Mouse (Mus musculus): Measurements from ENCODE around the gene C87977. TPM values are rescaled to one million over a fixed set of nuclear protein-coding genes. Genes with fewer than 3 reads are reported as not detected.
"Not testable (repeated sequence)": the region's sequence is repeated elsewhere in the genome, so short reads cannot be mapped to it uniquely, and the experiment has no call there.

C87977 gene
- not detected in 2 replicates for total RNA-seq (2017)

DNA sequence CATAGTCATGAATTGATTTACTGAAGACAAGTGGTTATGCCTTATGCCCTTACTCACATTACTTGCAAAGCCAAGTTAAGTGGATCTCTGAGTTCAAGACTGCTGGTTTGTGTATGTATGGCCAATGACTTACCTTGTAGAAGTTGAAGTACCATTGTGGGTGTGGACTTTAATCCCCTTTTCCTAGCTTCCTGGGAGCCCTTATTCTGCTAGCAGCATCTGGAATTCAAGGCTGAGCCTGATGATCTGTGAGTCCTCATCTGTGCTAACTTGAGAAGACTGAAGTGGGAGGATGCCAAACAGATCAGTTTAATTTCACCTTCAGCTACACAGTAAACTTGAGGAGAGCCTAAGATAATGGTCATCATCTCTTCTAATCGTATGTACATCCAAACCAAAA, at the start of gene C87977:
Gene C87977, minus strand, starts transcription at position 101 of the 400 bp plus-strand sequence.
- ATAC-seq (replicated peaks; ENCODE audit: low read depth, poor library complexity, severe bottlenecking): not testable (repeated sequence)

DNA sequence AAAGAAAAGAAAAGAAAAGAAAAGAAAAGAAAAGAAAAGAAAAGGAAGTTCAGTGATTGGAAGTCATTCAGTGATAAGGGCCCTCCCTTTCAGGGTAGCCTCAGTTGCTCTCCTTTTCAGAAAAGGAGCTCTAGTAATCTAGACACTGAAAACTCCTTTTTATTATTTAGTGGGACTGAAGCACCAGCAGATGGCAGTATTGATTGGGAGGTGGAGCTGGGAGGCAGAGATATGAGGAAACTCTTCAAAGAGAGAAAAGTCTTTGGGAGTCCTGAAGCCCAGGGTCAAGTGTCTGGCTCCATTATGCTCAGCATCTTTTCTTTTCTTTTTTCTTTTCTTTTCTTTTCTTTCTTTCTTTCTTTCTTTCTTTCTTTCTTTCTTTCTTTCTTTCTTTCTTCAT, 41.6 kb upstream of the C87977 start:
- ATAC-seq (replicated peaks; ENCODE audit: low read depth, poor library complexity, severe bottlenecking): 0 out of 2 replicates have a peak, but pooled peaks have one; percentile 56

DNA sequence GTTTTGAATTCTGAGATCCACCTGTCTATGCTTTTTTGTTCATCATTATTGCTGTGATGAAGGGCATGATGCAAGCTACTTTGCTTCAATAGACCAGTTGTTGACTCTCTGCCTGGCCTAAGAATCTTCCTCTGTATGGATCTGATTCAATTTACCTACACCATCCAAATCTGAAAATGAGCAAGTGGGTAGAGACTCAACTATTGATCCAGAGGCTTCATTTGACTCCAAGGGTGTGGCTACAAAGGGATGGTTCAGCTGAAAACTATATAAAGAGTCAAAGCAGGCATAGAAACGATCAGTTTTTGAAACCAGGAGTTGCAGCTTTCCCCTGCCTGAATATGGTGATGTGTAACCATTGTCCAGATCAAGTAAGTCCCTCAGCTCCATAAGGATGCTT, 22.7 kb downstream of the C87977 start, which contains the start of gene Oog2:
Gene Oog2, plus strand, starts transcription at position 301 of the 400 bp plus-strand sequence.
- ATAC-seq (replicated peaks; ENCODE audit: low read depth, poor library complexity, severe bottlenecking): no peak

DNA sequence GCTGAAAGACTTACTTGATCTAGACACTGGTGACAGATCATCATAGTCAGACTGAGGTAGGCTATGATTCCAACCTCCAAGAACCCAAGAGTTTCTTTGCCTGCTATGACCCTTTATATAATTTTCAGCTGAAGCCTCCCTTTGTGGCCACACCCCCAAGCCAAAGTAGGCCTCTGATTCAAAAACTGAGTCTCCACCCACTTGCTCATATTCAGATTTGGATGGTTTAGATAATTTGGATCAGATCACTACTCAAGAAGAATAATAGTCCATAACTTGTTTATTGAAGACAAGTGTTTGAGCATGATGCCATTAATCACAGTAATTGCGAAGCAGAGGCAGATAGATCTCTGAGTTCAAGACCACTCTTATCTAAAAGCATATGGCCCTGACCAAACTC, 50.6 kb downstream of the C87977 start, which contains the start of gene Oog3:
Gene Oog3, minus strand, starts transcription at position 101 of the 400 bp plus-strand sequence.
- no peak for ATAC-seq (replicated peaks; ENCODE audit: low read depth, poor library complexity, severe bottlenecking)

Other genes with a start within 250 kb of the C87977 start
- not detected in 2 replicates for gene Gm13101, start 246.4 kb downstream of the C87977 start, total RNA-seq (2017)
- gene Pramef17, start 218.9 kb downstream of the C87977 start, total RNA-seq (2017): not detected in 2 replicates
- not detected in 2 replicates for gene Pramel4, start 154.2 kb downstream of the C87977 start, total RNA-seq (2017)
- not detected in 2 replicates for gene Gm13102, start 106.8 kb downstream of the C87977 start, total RNA-seq (2017)
- not detected in 2 replicates for gene Oog3, start 50.7 kb downstream of the C87977 start, total RNA-seq (2017)
- not detected in 2 replicates for gene Oog2, start 22.6 kb downstream of the C87977 start, total RNA-seq (2017)
- gene Pramel5, start 67.2 kb upstream of the C87977 start, total RNA-seq (2017): not detected in 2 replicates
- not detected in 2 replicates for gene Gm13128, start 116.9 kb upstream of the C87977 start, total RNA-seq (2017)
- gene Gm13119, start 144.6 kb upstream of the C87977 start, total RNA-seq (2017): not detected in 2 replicates
- gene Pramef20, start 164.6 kb upstream of the C87977 start, total RNA-seq (2017): not detected in 2 replicates
- not detected in 2 replicates for gene Pramef12, start 195.1 kb upstream of the C87977 start, total RNA-seq (2017)
- not detected in 2 replicates for gene 1700012P22Rik, start 225.5 kb upstream of the C87977 start, total RNA-seq (2017)
- gene Gm9944, start 240.0 kb upstream of the C87977 start, total RNA-seq (2017): not detected in 2 replicates